Mouse (Mus musculus) heart, embryonic 10.5 days (tissue): ENCODE results near the gene Sap30l. TPM values are rescaled to one million over a fixed set of nuclear protein-coding genes. Genes with fewer than 3 reads are reported as not detected.

ENCODE experiments used
- DNase-seq: peaks from one replicate; pipeline ENCODE4 v3.0.0-alpha.2; 2017; ENCODE audit warnings: low spot score
- H3K27ac ChIP-seq: fragments of 300-500 bp; sonication (generic); 2 replicates; pipeline ENCODE4 v1.5.1; 2016; ENCODE audit warnings: mild to moderate bottlenecking
- H3K27me3 ChIP-seq: fragments of 300-500 bp; sonication (generic); 2 replicates; pipeline ENCODE4 v1.6.1; 2016; ENCODE audit warnings: mild to moderate bottlenecking; ENCODE audit not compliant: poor library complexity, insufficient read depth, severe bottlenecking
- H3K36me3 ChIP-seq: fragments of 300-500 bp; sonication (generic); 2 replicates; pipeline ENCODE4 v1.6.1; 2016; ENCODE audit warnings: mild to moderate bottlenecking, moderate library complexity
- H3K4me1 ChIP-seq: fragments of 300-500 bp; sonication (generic); 2 replicates; pipeline ENCODE4 v1.6.1; 2016; ENCODE audit warnings: mild to moderate bottlenecking
- H3K4me3 ChIP-seq: fragments of 300-500 bp; sonication (generic); 2 replicates; pipeline ENCODE4 v1.5.1; 2016; ENCODE audit warnings: mild to moderate bottlenecking, moderate library complexity
- H3K9me3 ChIP-seq: fragments of 300-500 bp; sonication (generic); 2 replicates; pipeline ENCODE4 v1.6.1; 2016; ENCODE audit warnings: mild to moderate bottlenecking, moderate library complexity
- WGBS: fragments of 180-500 bp; shearing (Covaris S2); methylation state at CpG from one replicate; pipeline ENCODE4 v1.1.7; 2016; 5-methylcytosine and 5-hydroxymethylcytosine counted together
- polyA plus RNA-seq: library from polyadenylated mRNA; unstranded; fragments of >200 nt; fragmentation: Nextera tagmentation; extraction: Ambion mirVana; gene quantifications from 2 replicates; pipeline ENCODE4 v1.2.1, GENCODE M21; 2016

The Sap30l gene
- polyA plus RNA-seq: 8.8 and 12.2 TPM in 2 replicates

GRCm38 (mm10) chr11:57800971-57801765 lies at the start of gene Sap30l:
TSS of gene Sap30l (plus strand) at chr11:57801637.
- Histone ChIP-seq H3K4me1 (peaks cover 28% of the 10 kb centered on the region), H3K9me3 (no peaks in the 10 kb centered on the region), H3K27ac (peak within 1 kb of the TSS; percentile 95), H3K36me3 (peaks cover 3% of the 10 kb centered on the region), H3K4me3 (peak within 1 kb of the TSS; percentile 86), H3K27me3 (no peaks in the 10 kb centered on the region)
- peak; percentile 98 for DNase-seq
- 1% methylated on average over 66 of the region's 66 CpGs for WGBS

- Histone ChIP-seq H3K4me3 (no peak overlapping the region), H3K27ac (no peak overlapping the region; the same call in 1 of the 2 replicates), H3K27me3 (peaks cover 11% of the 10 kb centered on the region; the same call in 1 of the 2 replicates), H3K9me3 (no peaks in the 10 kb centered on the region), H3K36me3 (no peaks in the 10 kb centered on the region), H3K4me1 (peaks cover 46% of the 10 kb centered on the region)
- no peak for DNase-seq
- WGBS: 64% methylated on average over 14 of the region's 14 CpGs
Measured at GRCm38 (mm10) chr11:57753538-57754203, 47.8 kb upstream of the Sap30l start.

- no peaks in the 10 kb centered on the region for H3K9me3 ChIP-seq
- peaks cover 15% of the 10 kb centered on the region for H3K4me1 ChIP-seq
- WGBS: 82% methylated on average over 9 of the region's 9 CpGs
- H3K27ac ChIP-seq: no peak overlapping the region
- H3K4me3 ChIP-seq: no peak overlapping the region
- no peak for DNase-seq
- peaks cover 11% of the 10 kb centered on the region; the same call in 1 of the 2 replicates for H3K27me3 ChIP-seq
- peaks cover 11% of the 10 kb centered on the region for H3K36me3 ChIP-seq
Measured at GRCm38 (mm10) chr11:57758621-57759020, 42.8 kb upstream of the Sap30l start.

GRCm38 (mm10) chr11:57760509-57761058 lies 40.9 kb upstream of the Sap30l start:
- Histone ChIP-seq H3K27ac (no peak overlapping the region; the same call in 1 of the 2 replicates), H3K9me3 (no peaks in the 10 kb centered on the region), H3K4me3 (no peak overlapping the region), H3K4me1 (peaks cover 11% of the 10 kb centered on the region), H3K36me3 (peaks cover 14% of the 10 kb centered on the region), H3K27me3 (0 out of 2 replicates have a peak, but pooled peaks cover 3% of the 10 kb centered on the region)
- DNase-seq: no peak
- WGBS: 33% methylated on average over 14 of the region's 14 CpGs

- Histone ChIP-seq H3K27me3 (no peaks in the 10 kb centered on the region), H3K36me3 (peaks cover 19% of the 10 kb centered on the region), H3K4me3 (no peak overlapping the region), H3K9me3 (no peaks in the 10 kb centered on the region), H3K4me1 (peaks cover 11% of the 10 kb centered on the region), H3K27ac (no peak overlapping the region)
- no peak for DNase-seq
- 95% methylated on average over 4 of the region's 4 CpGs for WGBS
Measured at GRCm38 (mm10) chr11:57761347-57761746, 40.1 kb upstream of the Sap30l start.

GRCm38 (mm10) chr11:57764124-57764523 lies 37.3 kb upstream of the Sap30l start:
- no peak for DNase-seq
- Histone ChIP-seq H3K4me1 (peaks cover 33% of the 10 kb centered on the region), H3K27ac (no peak overlapping the region), H3K4me3 (no peak overlapping the region), H3K9me3 (no peaks in the 10 kb centered on the region), H3K27me3 (no peaks in the 10 kb centered on the region), H3K36me3 (peaks cover 29% of the 10 kb centered on the region)
- 83% methylated on average over 3 of the region's 3 CpGs for WGBS

GRCm38 (mm10) chr11:57766617-57767016 lies 34.8 kb upstream of the Sap30l start:
- Histone ChIP-seq H3K9me3 (no peaks in the 10 kb centered on the region), H3K27ac (peak overlapping the region; percentile 22; the same call in 1 of the 2 replicates), H3K36me3 (peaks cover 42% of the 10 kb centered on the region), H3K4me1 (peaks cover 23% of the 10 kb centered on the region), H3K27me3 (peaks cover 15% of the 10 kb centered on the region), H3K4me3 (no peak overlapping the region)
- no peak for DNase-seq
- 81% methylated on average over 12 of the region's 12 CpGs for WGBS

GRCm38 (mm10) chr11:57767171-57767570 lies 34.3 kb upstream of the Sap30l start:
- H3K4me3 ChIP-seq: no peak overlapping the region

GRCm38 (mm10) chr11:57770776-57771175 lies 30.7 kb upstream of the Sap30l start:
- WGBS: 90% methylated on average over 5 of the region's 5 CpGs
- Histone ChIP-seq H3K27ac (no peak overlapping the region), H3K9me3 (no peaks in the 10 kb centered on the region), H3K27me3 (peaks cover 15% of the 10 kb centered on the region), H3K4me1 (peaks cover 43% of the 10 kb centered on the region), H3K36me3 (peaks cover 26% of the 10 kb centered on the region; the same call in 1 of the 2 replicates), H3K4me3 (no peak overlapping the region)
- no peak for DNase-seq

More at GRCm38 (mm10) chr11:57767171-57767570, 34.3 kb upstream of the Sap30l start:
- H3K4me1 ChIP-seq: peaks cover 23% of the 10 kb centered on the region
- DNase-seq: no peak
- H3K27ac ChIP-seq: no peak overlapping the region
- no peaks in the 10 kb centered on the region for H3K9me3 ChIP-seq
- WGBS: 60% methylated on average over 6 of the region's 6 CpGs
- H3K36me3 ChIP-seq: peaks cover 41% of the 10 kb centered on the region
- H3K27me3 ChIP-seq: peaks cover 15% of the 10 kb centered on the region

GRCm38 (mm10) chr11:57771676-57772075 lies 29.8 kb upstream of the Sap30l start:
- Histone ChIP-seq H3K36me3 (peaks cover 20% of the 10 kb centered on the region; the same call in 1 of the 2 replicates), H3K27me3 (peaks cover 22% of the 10 kb centered on the region), H3K27ac (no peak overlapping the region), H3K9me3 (no peaks in the 10 kb centered on the region), H3K4me1 (peaks cover 40% of the 10 kb centered on the region), H3K4me3 (no peak overlapping the region)
- 92% methylated on average over 8 of the region's 8 CpGs for WGBS
- no peak for DNase-seq

- no peak for DNase-seq
- peaks cover 38% of the 10 kb centered on the region for H3K4me1 ChIP-seq
- H3K27ac ChIP-seq: peak overlapping the region; percentile 1; the same call in 1 of the 2 replicates
- no peak overlapping the region for H3K4me3 ChIP-seq
- 21% methylated on average over 13 of the region's 13 CpGs for WGBS
- H3K27me3 ChIP-seq: peaks cover 24% of the 10 kb centered on the region
- H3K9me3 ChIP-seq: no peaks in the 10 kb centered on the region
- peaks cover 13% of the 10 kb centered on the region; the same call in 1 of the 2 replicates for H3K36me3 ChIP-seq
Measured at GRCm38 (mm10) chr11:57773479-57773878, 28.0 kb upstream of the Sap30l start.

GRCm38 (mm10) chr11:57773936-57774335 lies 27.5 kb upstream of the Sap30l start:
- Histone ChIP-seq H3K27me3 (peaks cover 24% of the 10 kb centered on the region), H3K9me3 (no peaks in the 10 kb centered on the region), H3K36me3 (peaks cover 13% of the 10 kb centered on the region; the same call in 1 of the 2 replicates), H3K27ac (no peak overlapping the region; the same call in none of the 2 replicates), H3K4me1 (peaks cover 33% of the 10 kb centered on the region), H3K4me3 (no peak overlapping the region)
- no peak for DNase-seq
- 25% methylated on average over 4 of the region's 4 CpGs for WGBS
